Mouse (Mus musculus) heart, postnatal 0 days (tissue): ENCODE results near the gene Cd180. TPM values are rescaled to one million over a fixed set of nuclear protein-coding genes. Genes with fewer than 3 reads are reported as not detected.

Source experiments
- ATAC-seq: fragments of 200-750 bp; cut with Nextera tagmentation; 2 replicates; pipeline ENCODE4 v1.8.0; 2017; ENCODE audit warnings: low read depth, moderate number of reproducible peaks, moderate library complexity; ENCODE audit not compliant: insufficient read depth
- DNase-seq: peaks from one replicate; pipeline ENCODE4 v3.0.0-alpha.2; 2016; ENCODE audit warnings: low spot score
- H3K27ac ChIP-seq: fragments of 300-500 bp; sonication (generic); 2 replicates; pipeline ENCODE4 v1.5.1; 2014; ENCODE audit warnings: low read depth, mild to moderate bottlenecking
- H3K27me3 ChIP-seq: fragments of 300-500 bp; sonication (generic); 2 replicates; pipeline ENCODE4 v1.6.1; 2014; ENCODE audit warnings: low read length, mixed read lengths; ENCODE audit not compliant: control insufficient read depth, insufficient read depth
- H3K36me3 ChIP-seq: fragments of 300-500 bp; sonication (generic); replicated peaks from 2 replicates; pipeline ENCODE4 v1.6.1; 2014; ENCODE audit warnings: low read length, mixed read lengths; ENCODE audit not compliant: control insufficient read depth, insufficient read depth
- H3K4me1 ChIP-seq: fragments of 300-500 bp; sonication (generic); 2 replicates; pipeline ENCODE4 v1.6.1; 2014; ENCODE audit warnings: antibody characterized with exemption; ENCODE audit not compliant: control insufficient read depth, insufficient read depth
- H3K4me2 ChIP-seq: fragments of 300-500 bp; sonication (generic); 2 replicates; pipeline ENCODE4 v1.6.1; 2014; ENCODE audit warnings: low read depth, mild to moderate bottlenecking, low read length, moderate library complexity
- H3K4me3 ChIP-seq: fragments of 300-500 bp; sonication (generic); 2 replicates; pipeline ENCODE4 v1.5.1; 2014; ENCODE audit warnings: low read depth, low read length
- H3K9ac ChIP-seq: fragments of 300-500 bp; sonication (generic); replicated peaks from 2 replicates; pipeline ENCODE4 v1.6.1; 2014; ENCODE audit warnings: low read depth, low read length, mixed read lengths
- H3K9me3 ChIP-seq: fragments of 300-500 bp; sonication (generic); replicated peaks from 2 replicates; pipeline ENCODE4 v1.6.1; 2016; ENCODE audit warnings: low read length; ENCODE audit not compliant: control insufficient read depth
- CTCF ChIP-seq: IDR thresholded peaks from 2 replicates; pipeline ENCODE4 v1.5.1; 2016; ENCODE audit warnings: antibody characterized with exemption, control low read depth, low read depth
- EP300 ChIP-seq: IDR thresholded peaks from 2 replicates; pipeline ENCODE4 v1.6.1; 2016; ENCODE audit warnings: antibody characterized with exemption, low read depth
- WGBS: fragments of 180-500 bp; shearing (Covaris S2); extraction: QIAGEN DNeasy Blood & Tissue Kit; methylation state at CpG from one replicate; pipeline ENCODE4 v1.1.7; 2014; 5-methylcytosine and 5-hydroxymethylcytosine counted together
- polyA plus RNA-seq: library from polyadenylated mRNA; unstranded; fragments of >200 nt; fragmentation: Nextera tagmentation; extraction: Ambion mirVana; gene quantifications from 2 replicates; pipeline ENCODE4 v1.2.1, GENCODE M21; 2015
- total RNA-seq: library from RNA; depleted of rRNA; stranded (reverse); fragments of >200 nt; gene quantifications from 2 replicates; pipeline ENCODE4 v1.2.3, GENCODE M21; 2014; ENCODE audit warnings: low replicate concordance; rRNA removed

The Cd180 gene
- total RNA-seq (not detected in 2 replicates), polyA plus RNA-seq (0.14 and 0.40 TPM in 2 replicates)

GRCm38 (mm10) chr13:102693341-102693801 is at the start of gene Cd180:
Gene Cd180, plus strand, starts transcription at chr13:102693558.
- 27% methylated on average over 8 of the region's 8 CpGs for WGBS
- Histone ChIP-seq H3K27ac (peak within 1 kb of the TSS; percentile 18; the same call in 1 of the 2 replicates), H3K27me3 (no peaks in the 10 kb centered on the region), H3K9ac (no peak within 1 kb of the TSS), H3K4me2 (no peak within 1 kb of the TSS), H3K36me3 (no peaks in the 10 kb centered on the region), H3K4me1 (peaks cover 13% of the 10 kb centered on the region), H3K9me3 (no peaks in the 10 kb centered on the region), H3K4me3 (no peak within 1 kb of the TSS)
- TF ChIP-seq CTCF (no peak), EP300 (no peak)
- DNase-seq = no peak
- ATAC-seq = no peak

- ATAC-seq = no peak
- Histone ChIP-seq H3K27ac (no peak overlapping the region), H3K4me2 (peak overlapping the region; percentile 58; the same call in 1 of the 2 replicates), H3K27me3 (no peaks in the 10 kb centered on the region), H3K9me3 (no peaks in the 10 kb centered on the region), H3K9ac (peak overlapping the region; percentile 50; the same call in 1 of the 2 replicates), H3K36me3 (no peaks in the 10 kb centered on the region), H3K4me3 (no peak overlapping the region), H3K4me1 (peaks cover 10% of the 10 kb centered on the region)
- WGBS = 41% methylated on average over 8 of the region's 8 CpGs
- no peak for TF ChIP-seq EP300
- TF ChIP-seq CTCF = no peak
- DNase-seq = no peak
Observed at GRCm38 (mm10) chr13:102644344-102644743, 49.0 kb upstream of the Cd180 start.

- H3K4me3 ChIP-seq = peak overlapping the region; percentile 30
Observed at GRCm38 (mm10) chr13:102644789-102645551, 48.4 kb upstream of the Cd180 start.

GRCm38 (mm10) chr13:102646271-102646771 is 47.0 kb upstream of the Cd180 start:
- Histone ChIP-seq H3K27ac (peak overlapping the region; percentile 49; the same call in 1 of the 2 replicates), H3K4me2 (no peak overlapping the region), H3K36me3 (no peaks in the 10 kb centered on the region), H3K27me3 (no peaks in the 10 kb centered on the region), H3K9ac (no peak overlapping the region), H3K4me3 (no peak overlapping the region), H3K4me1 (peaks cover 10% of the 10 kb centered on the region), H3K9me3 (no peaks in the 10 kb centered on the region)
- WGBS = 47% methylated on average over 10 of the region's 10 CpGs
- ATAC-seq = peak; percentile 70
- TF ChIP-seq CTCF = no peak
- TF ChIP-seq EP300 = no peak
- DNase-seq = peak; percentile 41

More at GRCm38 (mm10) chr13:102644789-102645551, 48.4 kb upstream of the Cd180 start:
- ATAC-seq (0 out of 2 replicates have a peak, but pooled peaks have one; percentile 15), DNase-seq (peak; percentile 80)
- H3K9me3 ChIP-seq = no peaks in the 10 kb centered on the region
- H3K4me2 ChIP-seq = peak overlapping the region; percentile 58
- no peak overlapping the region for H3K27ac ChIP-seq
- no peaks in the 10 kb centered on the region for H3K36me3 ChIP-seq
- H3K4me1 ChIP-seq = peaks cover 10% of the 10 kb centered on the region
- peak overlapping the region; percentile 50 for H3K9ac ChIP-seq
- TF ChIP-seq CTCF (peak; percentile 80), EP300 (no peak)
- no peaks in the 10 kb centered on the region for H3K27me3 ChIP-seq
- WGBS = 23% methylated on average over 17 of the region's 17 CpGs

- H3K27me3 ChIP-seq = no peaks in the 10 kb centered on the region
- DNase-seq = no peak
Observed at GRCm38 (mm10) chr13:102647511-102647910, 45.8 kb upstream of the Cd180 start.

More at GRCm38 (mm10) chr13:102647511-102647910, 45.8 kb upstream of the Cd180 start:
- Histone ChIP-seq H3K9me3 (no peaks in the 10 kb centered on the region), H3K4me1 (peaks cover 10% of the 10 kb centered on the region), H3K4me3 (no peak overlapping the region), H3K36me3 (no peaks in the 10 kb centered on the region), H3K9ac (no peak overlapping the region), H3K27ac (no peak overlapping the region), H3K4me2 (no peak overlapping the region)
- WGBS = 85% methylated on average over 4 of the region's 4 CpGs
- no peak for ATAC-seq
- no peak for TF ChIP-seq CTCF
- no peak for TF ChIP-seq EP300
